Mouse (Mus musculus) forebrain, embryonic 11.5 days (tissue): ENCODE data around the gene Krt17. TPM values are rescaled to one million over a fixed set of nuclear protein-coding genes. Genes with fewer than 3 reads are reported as not detected.

Experiments used
- ATAC-seq: fragments of 200-750 bp; cut with Nextera tagmentation; replicated peaks from 2 replicates; pipeline ENCODE4 v1.8.0; 2017; ENCODE audit warnings: moderate TSS enrichment; ENCODE audit not compliant: low FRiP score
- DNase-seq: peaks from one replicate; pipeline ENCODE4 v3.0.0-alpha.2; 2017; ENCODE audit warnings: low spot score
- H3K27ac ChIP-seq: fragments of 300-500 bp; sonication (generic); 2 replicates; pipeline ENCODE4 v1.5.1; 2014; ENCODE audit warnings: low read depth, low read length
- H3K27me3 ChIP-seq: fragments of 300-500 bp; sonication (generic); 2 replicates; pipeline ENCODE4 v1.6.1; 2014; ENCODE audit warnings: mild to moderate bottlenecking, low read length, mixed read lengths; ENCODE audit not compliant: control insufficient read depth, insufficient read depth
- H3K36me3 ChIP-seq: fragments of 300-500 bp; sonication (generic); 2 replicates; pipeline ENCODE4 v1.6.1; 2014; ENCODE audit warnings: mild to moderate bottlenecking, low read length, moderate library complexity, mixed read lengths; ENCODE audit not compliant: control insufficient read depth, insufficient read depth
- H3K4me1 ChIP-seq: fragments of 300-500 bp; sonication (generic); replicated peaks from 2 replicates; pipeline ENCODE4 v1.6.1; 2014; ENCODE audit warnings: low read length, mixed read lengths; ENCODE audit not compliant: control insufficient read depth, insufficient read depth
- H3K4me2 ChIP-seq: fragments of 300-500 bp; sonication (generic); 2 replicates; pipeline ENCODE4 v1.6.1; 2014; ENCODE audit warnings: low read depth, mild to moderate bottlenecking, low read length, moderate library complexity, mixed read lengths; ENCODE audit not compliant: severe bottlenecking
- H3K4me3 ChIP-seq: fragments of 300-500 bp; sonication (generic); 2 replicates; pipeline ENCODE4 v1.5.1; 2014; ENCODE audit warnings: low read depth, low read length
- H3K9ac ChIP-seq: fragments of 300-500 bp; sonication (generic); 2 replicates; pipeline ENCODE4 v1.6.1; 2014; ENCODE audit warnings: low read length
- H3K9me3 ChIP-seq: fragments of 300-500 bp; sonication (generic); 2 replicates; pipeline ENCODE4 v1.6.1; 2016; ENCODE audit warnings: low read length, mixed read lengths; ENCODE audit not compliant: control insufficient read depth
- WGBS: fragments of 180-500 bp; shearing (Covaris S2); extraction: QIAGEN DNeasy Blood & Tissue Kit; methylation state at CpG from one replicate; pipeline ENCODE4 v1.1.7; 2014; 5-methylcytosine and 5-hydroxymethylcytosine counted together
- polyA plus RNA-seq: library from polyadenylated mRNA; unstranded; fragments of >200 nt; fragmentation: Nextera tagmentation; extraction: Ambion mirVana; gene quantifications from 2 replicates; pipeline ENCODE4 v1.2.1, GENCODE M21; 2014

The Krt17 gene
- polyA plus RNA-seq, 1 experiment from 2014 or later: not detected

DNA sequence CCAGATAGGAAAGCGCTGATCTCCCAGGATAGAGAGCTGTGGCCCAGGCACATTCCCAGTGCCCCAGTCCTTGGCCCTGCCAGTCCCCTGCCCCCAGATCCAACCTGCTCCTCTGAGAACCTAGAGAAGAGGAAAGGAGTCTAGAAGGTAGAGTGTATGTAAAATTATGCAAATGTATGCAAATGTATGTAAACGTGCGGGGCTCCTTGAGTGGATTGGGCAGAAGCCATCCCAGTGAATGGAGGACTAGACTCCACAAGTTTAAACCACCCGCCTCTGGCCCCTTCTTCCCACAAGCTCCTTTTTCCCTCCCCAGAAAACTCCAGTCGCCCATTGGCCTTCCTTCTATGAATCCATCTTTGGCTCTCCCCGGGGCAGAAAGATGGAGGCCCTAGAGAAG lies 32.1 kb upstream of the Krt17 start:
- no peak overlapping the region for H3K4me3 ChIP-seq

DNA sequence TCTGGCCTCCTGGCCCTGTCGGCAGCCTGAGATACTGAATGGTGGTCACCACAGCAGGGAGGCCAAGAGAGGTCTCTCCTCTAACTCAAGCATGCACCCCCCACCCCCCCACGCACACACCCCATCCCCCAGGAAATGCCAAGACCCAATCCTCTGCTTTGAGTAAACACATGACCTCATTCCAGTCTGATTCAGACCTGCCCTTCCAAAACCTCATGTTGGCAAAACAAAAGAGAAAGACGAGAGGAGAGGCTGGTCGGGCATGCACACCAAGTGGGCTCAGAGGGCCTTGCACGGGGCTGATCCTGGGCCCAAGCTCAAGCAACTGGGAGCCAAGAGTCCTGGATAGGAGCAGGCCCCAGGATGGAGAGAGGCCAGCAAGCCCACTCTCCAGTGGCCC lies 29.4 kb upstream of the Krt17 start:
- Histone ChIP-seq H3K4me3 (no peak overlapping the region), H3K9me3 (no peaks in the 10 kb centered on the region), H3K9ac (no peak overlapping the region), H3K27me3 (no peaks in the 10 kb centered on the region), H3K4me2 (no peak overlapping the region), H3K36me3 (no peaks in the 10 kb centered on the region), H3K27ac (0 out of 2 replicates have a peak overlapping the region, but pooled peaks have one; percentile 18), H3K4me1 (peaks cover 5% of the 10 kb centered on the region; the same call in 1 of the 2 replicates)
- DNase-seq (no peak), ATAC-seq (no peak)
- WGBS: 46% methylated on average over 5 of the region's 5 CpGs

More for the DNA sequence above, 32.1 kb upstream of the Krt17 start:
- Histone ChIP-seq H3K9me3 (no peaks in the 10 kb centered on the region), H3K4me2 (no peak overlapping the region), H3K4me1 (peaks cover 2% of the 10 kb centered on the region; the same call in 1 of the 2 replicates), H3K27ac (no peak overlapping the region), H3K27me3 (no peaks in the 10 kb centered on the region), H3K36me3 (no peaks in the 10 kb centered on the region), H3K9ac (no peak overlapping the region)
- DNase-seq: no peak
- peak; percentile 35; the same call in 1 of the 2 replicates for ATAC-seq
- WGBS: 51% methylated on average over 6 of the region's 6 CpGs

DNA sequence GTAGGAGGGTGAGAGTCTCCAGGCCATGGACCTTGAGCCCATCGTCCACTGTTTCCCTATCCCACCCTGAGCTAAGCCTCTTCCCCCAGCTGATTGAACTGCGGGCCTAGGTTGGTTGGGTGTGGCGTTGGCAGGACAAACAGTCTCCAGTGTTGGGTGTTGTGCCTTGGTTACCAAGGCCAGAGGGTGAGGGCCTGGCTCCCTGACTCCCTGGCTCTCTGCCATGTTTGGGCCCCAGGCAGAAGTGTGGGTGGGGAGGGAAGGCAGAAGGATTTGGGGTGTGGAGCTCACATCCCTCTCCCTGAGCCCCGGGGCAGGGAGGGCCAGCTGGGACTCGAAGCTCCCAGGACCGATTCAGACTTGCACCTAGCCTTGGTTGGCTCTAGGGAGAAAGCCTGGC lies 28.1 kb upstream of the Krt17 start:
- H3K4me1 ChIP-seq: peaks cover 5% of the 10 kb centered on the region; the same call in 1 of the 2 replicates
- no peak overlapping the region for H3K4me2 ChIP-seq
- DNase-seq (no peak), ATAC-seq (no peak)
- no peak overlapping the region for H3K9ac ChIP-seq
- no peaks in the 10 kb centered on the region for H3K27me3 ChIP-seq
- WGBS: 87% methylated on average over 6 of the region's 6 CpGs
- H3K27ac ChIP-seq: no peak overlapping the region
- H3K4me3 ChIP-seq: no peak overlapping the region
- H3K9me3 ChIP-seq: no peaks in the 10 kb centered on the region
- no peaks in the 10 kb centered on the region for H3K36me3 ChIP-seq

DNA sequence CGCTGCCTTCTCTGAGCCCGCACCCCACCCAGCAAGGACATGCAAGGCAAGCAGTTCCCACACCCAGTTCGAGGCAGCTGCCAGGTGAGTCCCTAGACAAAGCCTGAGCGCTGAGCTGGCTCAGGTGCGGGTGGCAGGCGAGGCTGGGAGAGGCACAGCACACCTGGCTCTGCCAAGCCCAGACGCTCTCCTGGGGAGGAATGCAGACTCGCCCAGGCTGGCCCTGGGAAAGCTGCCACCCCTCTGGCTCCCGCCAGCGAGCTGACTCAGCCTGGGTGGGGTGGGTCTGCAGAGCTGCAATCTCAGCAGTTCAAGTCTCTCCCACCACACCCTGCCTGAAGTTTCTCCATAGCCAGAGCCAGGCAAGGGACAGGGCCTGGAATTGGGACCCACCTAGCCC lies 26.2 kb upstream of the Krt17 start:
- DNase-seq (no peak), ATAC-seq (no peak)
- H3K9me3 ChIP-seq: no peaks in the 10 kb centered on the region
- no peak overlapping the region for H3K9ac ChIP-seq
- H3K27ac ChIP-seq: no peak overlapping the region
- H3K27me3 ChIP-seq: no peaks in the 10 kb centered on the region
- H3K4me3 ChIP-seq: no peak overlapping the region
- no peak overlapping the region for H3K4me2 ChIP-seq
- peaks cover 5% of the 10 kb centered on the region; the same call in 1 of the 2 replicates for H3K4me1 ChIP-seq
- WGBS: 31% methylated on average over 10 of the region's 10 CpGs
- no peaks in the 10 kb centered on the region for H3K36me3 ChIP-seq

DNA sequence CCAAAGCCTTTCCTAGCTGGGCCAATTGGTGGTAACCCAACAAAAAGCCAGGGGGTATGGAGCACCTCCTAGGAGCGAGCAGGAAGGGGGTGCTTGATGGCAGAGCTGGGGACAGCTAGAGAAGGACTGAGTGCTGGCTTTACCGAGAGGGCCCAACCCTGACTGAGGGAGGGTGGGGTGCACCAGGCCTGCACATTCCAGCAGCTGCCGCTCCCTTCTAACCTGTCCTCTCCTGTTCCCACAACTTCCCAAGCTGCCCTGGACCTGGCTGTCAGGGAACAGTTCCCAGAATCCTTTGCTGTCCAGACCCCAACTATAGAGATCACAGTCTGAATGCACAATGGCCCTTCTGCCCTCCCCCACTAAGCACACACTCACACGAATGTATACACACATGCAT lies 24.2 kb upstream of the Krt17 start:
- 73% methylated on average over 4 of the region's 4 CpGs for WGBS
- DNase-seq (no peak), ATAC-seq (no peak)
- Histone ChIP-seq H3K9ac (no peak overlapping the region), H3K4me1 (0 out of 2 replicates have a peak, but pooled peaks cover 2% of the 10 kb centered on the region), H3K4me3 (no peak overlapping the region), H3K36me3 (no peaks in the 10 kb centered on the region), H3K27ac (no peak overlapping the region), H3K4me2 (no peak overlapping the region), H3K27me3 (no peaks in the 10 kb centered on the region), H3K9me3 (no peaks in the 10 kb centered on the region)

DNA sequence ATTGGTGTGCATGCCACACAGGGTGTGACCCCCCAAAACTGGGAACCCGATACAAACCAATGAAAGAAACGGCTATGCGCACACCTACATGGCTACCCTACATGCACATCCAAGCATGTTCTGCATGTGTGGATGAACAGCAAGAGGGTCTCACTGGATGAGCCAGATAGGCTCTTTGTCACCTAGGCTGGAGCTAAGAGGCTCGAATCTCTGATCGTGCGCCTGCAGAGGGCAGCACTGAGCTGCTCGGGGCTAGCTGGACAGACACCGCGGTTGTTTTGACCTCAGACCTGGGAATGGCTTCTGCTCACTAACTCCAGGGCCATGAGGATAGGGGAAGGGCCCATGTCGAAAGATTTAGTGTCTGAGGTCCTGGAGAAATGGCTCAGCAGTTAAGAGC lies 21.7 kb upstream of the Krt17 start:
- H3K4me3 ChIP-seq: no peak overlapping the region
- no peak overlapping the region for H3K27ac ChIP-seq
- no peaks in the 10 kb centered on the region for H3K27me3 ChIP-seq
- WGBS: 23% methylated on average over 10 of the region's 10 CpGs
- no peaks in the 10 kb centered on the region for H3K9me3 ChIP-seq
- ATAC-seq (peak; percentile 50; the same call in 1 of the 2 replicates), DNase-seq (peak; percentile 91)
- no peak overlapping the region for H3K9ac ChIP-seq
- H3K4me2 ChIP-seq: no peak overlapping the region
- no peaks in the 10 kb centered on the region for H3K36me3 ChIP-seq
- H3K4me1 ChIP-seq: 0 out of 2 replicates have a peak, but pooled peaks cover 2% of the 10 kb centered on the region

DNA sequence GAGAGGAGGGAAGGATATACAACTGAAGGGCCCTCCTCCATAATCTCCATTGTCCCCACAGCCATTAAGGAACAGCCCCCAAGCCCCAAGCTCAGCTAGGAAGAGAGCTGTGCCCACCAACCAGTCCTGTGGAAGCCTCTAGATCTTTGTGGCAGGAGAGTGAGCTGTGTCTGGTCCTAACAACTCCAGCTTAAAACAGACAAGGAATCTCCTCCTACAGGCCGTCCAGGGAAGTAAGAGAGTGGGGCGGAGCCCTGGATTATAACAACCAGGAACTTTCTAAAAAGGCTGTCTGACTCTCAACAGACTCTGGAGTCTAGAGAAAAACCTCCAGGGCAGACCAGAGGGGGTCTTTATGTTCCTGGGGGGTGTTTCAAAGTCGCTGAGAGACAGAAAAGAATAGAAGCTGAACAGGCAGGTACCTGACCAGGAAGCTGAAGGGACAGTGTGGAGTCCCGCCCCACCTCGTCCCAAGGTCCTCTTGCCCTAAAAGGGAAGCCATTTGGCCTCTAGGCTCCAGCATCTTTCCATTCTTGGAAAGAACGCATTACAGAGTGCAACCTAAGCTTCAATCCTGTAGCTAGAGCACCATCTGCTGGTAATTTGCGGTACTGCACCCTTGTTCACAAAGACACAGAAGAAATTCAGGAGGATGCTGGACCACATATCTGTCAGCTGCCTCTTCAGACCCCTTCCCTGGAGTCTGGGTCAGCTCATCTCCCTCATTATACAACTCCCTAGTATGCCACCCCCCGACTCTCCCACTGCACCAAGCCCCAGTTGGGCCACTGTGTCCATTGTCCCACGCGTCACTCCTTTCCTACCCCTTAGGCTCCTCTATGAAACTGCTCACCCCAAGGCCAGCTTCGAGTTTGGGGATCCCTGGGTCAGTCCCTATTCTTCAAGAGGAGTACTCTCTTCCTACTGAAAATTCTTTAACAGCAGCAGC lies 21.0 kb upstream of the Krt17 start:
- no peaks in the 10 kb centered on the region for H3K27me3 ChIP-seq
- no peak overlapping the region for H3K4me3 ChIP-seq
- no peak overlapping the region for H3K27ac ChIP-seq
- no peak overlapping the region for H3K9ac ChIP-seq
- WGBS: 21% methylated on average over 11 of the region's 11 CpGs
- peak; percentile 55; the same call in 1 of the 2 replicates for ATAC-seq
- H3K36me3 ChIP-seq: no peaks in the 10 kb centered on the region
- H3K4me1 ChIP-seq: 0 out of 2 replicates have a peak, but pooled peaks cover under 1% of the 10 kb centered on the region
- peak; percentile 90 for DNase-seq
- no peaks in the 10 kb centered on the region for H3K9me3 ChIP-seq
- H3K4me2 ChIP-seq: no peak overlapping the region

GRCm38 (mm10) chr11:100278759-100279158 lies 17.9 kb upstream of the Krt17 start:
- H3K9me3 ChIP-seq: no peaks in the 10 kb centered on the region
- no peak overlapping the region for H3K27ac ChIP-seq
- DNase-seq: no peak
- H3K27me3 ChIP-seq: no peaks in the 10 kb centered on the region
- no peaks in the 10 kb centered on the region for H3K36me3 ChIP-seq
- H3K4me1 ChIP-seq: peaks cover 2% of the 10 kb centered on the region; the same call in 1 of the 2 replicates
- WGBS: 77% methylated on average over 5 of the region's 5 CpGs
- no peak overlapping the region for H3K4me2 ChIP-seq
- H3K4me3 ChIP-seq: no peak overlapping the region
- no peak for ATAC-seq
- no peak overlapping the region for H3K9ac ChIP-seq
